ENCODE assay signal across 18 mouse cellular contexts in the genomic region with DNA sequence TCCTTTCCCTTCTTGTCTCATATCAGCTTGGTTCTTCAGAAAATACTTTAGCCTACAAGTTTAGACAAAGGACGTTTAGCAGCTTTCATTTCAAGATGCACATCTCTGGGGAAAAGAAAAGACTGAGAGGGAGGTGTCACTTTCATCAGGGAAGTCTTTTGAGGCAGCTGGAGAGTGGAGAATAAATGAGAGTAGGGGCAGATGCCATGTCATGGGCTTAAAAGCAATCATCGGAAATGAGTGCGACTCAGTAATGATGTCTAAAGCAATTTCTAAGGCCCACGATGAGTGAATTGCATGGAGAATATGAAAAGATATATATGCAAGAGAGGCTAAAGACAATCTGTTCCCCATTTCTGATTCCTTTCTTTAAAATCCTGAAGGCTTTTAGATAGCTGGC.
"Had no signal": no experiment of that assay in that cellular context is flagged by ENCODE, and none has a peak within 500 bp of the region (broad histone marks: within the 10 kb centered on the region; RNA-seq: fewer than 3 reads in every experiment).

No protein-coding gene starts in this region.

- H3K4me1 ChIP-seq: liver, embryonic 13.5 days; neural tube, embryonic 12.5 days; neural tube, embryonic 15.5 days had no signal

- H3K4me3 ChIP-seq: layer of hippocampus, adult 2 months; liver, embryonic 13.5 days; neural tube, embryonic 12.5 days; neural tube, embryonic 15.5 days had no signal

- H3K9me3 ChIP-seq: liver, embryonic 13.5 days; neural tube, embryonic 12.5 days; neural tube, embryonic 15.5 days had no signal

- H3K4me2 ChIP-seq: liver, embryonic 13.5 days; midbrain, embryonic 11.5 days; neural tube, embryonic 12.5 days; neural tube, embryonic 15.5 days had no signal

- H3K9ac ChIP-seq: liver, embryonic 13.5 days; neural tube, embryonic 12.5 days; neural tube, embryonic 15.5 days had no signal

- H3K27me3 ChIP-seq: liver, embryonic 13.5 days; neural tube, embryonic 12.5 days; neural tube, embryonic 15.5 days had no signal

- H3K36me3 ChIP-seq: liver, embryonic 13.5 days; neural tube, embryonic 12.5 days; neural tube, embryonic 15.5 days had no signal

- H3K27ac ChIP-seq: kidney, postnatal 0 days; layer of hippocampus, adult 2 months; liver, embryonic 13.5 days; neural tube, embryonic 12.5 days; neural tube, embryonic 15.5 days; stomach, postnatal 0 days had no signal

- DNase-seq: kidney, postnatal 25 days; layer of hippocampus, adult 9-11 months; liver, embryonic 13.5 days; lung, adult 2 months; lung, postnatal 14 days; lung, postnatal 4 days; right cerebral cortex, adult 18-20 months; right cerebral cortex, postnatal 14 days; right cerebral cortex, postnatal 4 days; thymus, adult 2 months; thymus, postnatal 14 days; thymus, postnatal 4 days had no signal
